Mouse (Mus musculus): Measurements from ENCODE around the gene Trim8. TPM values are rescaled to one million over a fixed set of nuclear protein-coding genes. Genes with fewer than 3 reads are reported as not detected.

Trim8 gene
- total and polyA plus RNA-seq, 2 experiments = 7.3 to 20.0 TPM

DNA sequence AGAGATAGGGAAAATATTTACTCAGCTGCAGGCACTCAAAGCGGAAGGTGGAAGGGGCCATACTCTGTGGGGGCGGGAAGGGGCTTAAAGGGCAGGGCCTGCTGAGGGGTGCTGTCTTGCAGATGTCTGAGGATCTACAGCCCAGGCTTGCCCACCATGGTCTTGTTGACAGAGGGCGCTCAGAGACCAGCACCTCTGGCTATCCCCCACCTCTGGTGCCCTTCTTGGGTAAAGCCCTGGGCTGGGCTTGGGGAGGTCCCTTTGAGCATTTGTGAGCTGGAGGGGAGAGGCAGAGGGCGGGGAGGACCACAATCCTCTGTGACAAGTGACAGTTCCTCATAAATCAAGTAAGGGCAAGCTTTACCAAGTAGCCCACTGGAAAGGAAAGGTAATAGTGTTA lies 31.6 kb downstream of the Trim8 start:
- DNase-seq (ENCODE audit: extremely low read depth, low read depth, low spot score) = no peak
- no peak overlapping the region for H3K9ac ChIP-seq (ENCODE audit: low read depth, low read length)
- H3K36me3 ChIP-seq (ENCODE audit: control insufficient read depth, insufficient read depth, low read length) = no peaks in the 10 kb centered on the region
- H3K79me2 ChIP-seq (ENCODE audit: control insufficient read depth, insufficient read depth, low read length) = no peaks in the 10 kb centered on the region
- no peaks in the 10 kb centered on the region for H3K27me3 ChIP-seq (ENCODE audit: control insufficient read depth, insufficient read depth, low read length)
- peaks cover 6% of the 10 kb centered on the region for H3K4me1 ChIP-seq (ENCODE audit: control insufficient read depth, insufficient read depth, low read length)
- H3K27ac ChIP-seq (replicated peaks; ENCODE audit: insufficient read depth, low read depth, low read length) = no peak overlapping the region
- no peak overlapping the region for H3K4me3 ChIP-seq (ENCODE audit: insufficient read depth, low read depth, low read length)
- TF ChIP-seq POLR2A (IDR thresholded peaks at IDR 0.05; ENCODE audit: extremely low read depth, insufficient read depth, low read length) = no peak
- no peak for TF ChIP-seq CTCF (IDR thresholded peaks at IDR 0.05; ENCODE audit: low read depth, low read length)
- WGBS = 90% methylated on average over 4 of the region's 4 CpGs

GRCm38 (mm10) chr19:46533525-46533924 lies 32.0 kb downstream of the Trim8 start:
- Histone ChIP-seq H3K36me3 (ENCODE audit: control insufficient read depth, insufficient read depth, low read length) (no peaks in the 10 kb centered on the region), H3K79me2 (ENCODE audit: control insufficient read depth, insufficient read depth, low read length) (no peaks in the 10 kb centered on the region), H3K9ac (ENCODE audit: low read depth, low read length) (no peak overlapping the region), H3K27ac (replicated peaks; ENCODE audit: insufficient read depth, low read depth, low read length) (no peak overlapping the region), H3K4me1 (ENCODE audit: control insufficient read depth, insufficient read depth, low read length) (peaks cover 6% of the 10 kb centered on the region), H3K27me3 (ENCODE audit: control insufficient read depth, insufficient read depth, low read length) (no peaks in the 10 kb centered on the region), H3K4me3 (ENCODE audit: insufficient read depth, low read depth, low read length) (no peak overlapping the region)
- DNase-seq (ENCODE audit: extremely low read depth, low read depth, low spot score) = no peak
- TF ChIP-seq CTCF (IDR thresholded peaks at IDR 0.05; ENCODE audit: low read depth, low read length) (no peak), POLR2A (IDR thresholded peaks at IDR 0.05; ENCODE audit: extremely low read depth, insufficient read depth, low read length) (no peak)
- WGBS = 95% methylated on average over 5 of the region's 5 CpGs

DNA sequence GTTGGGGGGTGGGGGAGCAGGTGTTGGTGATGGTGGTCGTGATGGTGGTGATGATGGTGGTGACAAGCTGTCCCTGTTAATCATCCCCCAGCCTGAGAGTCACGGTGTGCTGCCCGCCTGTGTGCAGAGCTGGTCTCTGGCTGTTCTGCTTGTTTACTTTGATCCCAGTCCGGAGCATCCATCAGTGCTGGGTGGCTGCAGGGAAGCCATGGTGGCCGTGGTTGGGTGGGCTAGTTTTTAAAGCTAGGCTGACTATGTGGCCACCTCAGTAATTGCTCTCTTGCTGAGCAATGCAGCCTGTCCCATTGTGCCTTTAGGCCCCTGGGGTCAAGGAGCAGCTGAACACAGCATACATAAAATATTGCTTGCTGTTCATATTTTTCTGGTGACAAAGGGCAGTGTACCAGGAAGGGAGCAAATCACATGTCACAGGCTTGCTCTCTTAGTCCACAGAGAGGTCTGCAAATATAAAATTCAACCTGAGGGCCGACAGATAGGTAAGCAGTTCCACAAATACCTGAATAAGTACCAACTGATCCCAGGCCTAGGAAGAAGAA lies 33.1 kb downstream of the Trim8 start:
- no peak for DNase-seq (ENCODE audit: extremely low read depth, low read depth, low spot score)
- H3K79me2 ChIP-seq (ENCODE audit: control insufficient read depth, insufficient read depth, low read length) = no peaks in the 10 kb centered on the region
- no peaks in the 10 kb centered on the region for H3K27me3 ChIP-seq (ENCODE audit: control insufficient read depth, insufficient read depth, low read length)
- WGBS = 70% methylated on average over 6 of the region's 6 CpGs
- H3K9ac ChIP-seq (ENCODE audit: low read depth, low read length) = no peak overlapping the region
- H3K4me1 ChIP-seq (ENCODE audit: control insufficient read depth, insufficient read depth, low read length) = peaks cover 3% of the 10 kb centered on the region
- TF ChIP-seq POLR2A (IDR thresholded peaks at IDR 0.05; ENCODE audit: extremely low read depth, insufficient read depth, low read length) = no peak
- TF ChIP-seq CTCF (IDR thresholded peaks at IDR 0.05; ENCODE audit: low read depth, low read length) = no peak
- H3K27ac ChIP-seq (replicated peaks; ENCODE audit: insufficient read depth, low read depth, low read length) = no peak overlapping the region
- H3K4me3 ChIP-seq (ENCODE audit: insufficient read depth, low read depth, low read length) = no peak overlapping the region
- no peaks in the 10 kb centered on the region for H3K36me3 ChIP-seq (ENCODE audit: control insufficient read depth, insufficient read depth, low read length)

GRCm38 (mm10) chr19:46537357-46537756 lies 35.9 kb downstream of the Trim8 start:
- no peak overlapping the region for H3K9ac ChIP-seq (ENCODE audit: low read depth, low read length)
- H3K36me3 ChIP-seq (ENCODE audit: control insufficient read depth, insufficient read depth, low read length) = 0 out of 2 replicates have a peak, but pooled peaks cover 2% of the 10 kb centered on the region
- 95% methylated on average over 9 of the region's 9 CpGs for WGBS
- no peak overlapping the region for H3K4me3 ChIP-seq (ENCODE audit: insufficient read depth, low read depth, low read length)
- TF ChIP-seq POLR2A (IDR thresholded peaks at IDR 0.05; ENCODE audit: extremely low read depth, insufficient read depth, low read length) = no peak
- no peaks in the 10 kb centered on the region for H3K27me3 ChIP-seq (ENCODE audit: control insufficient read depth, insufficient read depth, low read length)
- no peak overlapping the region for H3K27ac ChIP-seq (replicated peaks; ENCODE audit: insufficient read depth, low read depth, low read length)
- no peaks in the 10 kb centered on the region for H3K79me2 ChIP-seq (ENCODE audit: control insufficient read depth, insufficient read depth, low read length)
- no peaks in the 10 kb centered on the region for H3K4me1 ChIP-seq (ENCODE audit: control insufficient read depth, insufficient read depth, low read length)
- DNase-seq (ENCODE audit: extremely low read depth, low read depth, low spot score) = no peak

- no peaks in the 10 kb centered on the region for H3K27me3 ChIP-seq (ENCODE audit: control insufficient read depth, insufficient read depth, low read length)
- 81% methylated on average over 6 of the region's 6 CpGs for WGBS
- H3K9ac ChIP-seq (ENCODE audit: low read depth, low read length) = no peak overlapping the region
- peaks cover 4% of the 10 kb centered on the region; the same call in 1 of the 2 replicates for H3K36me3 ChIP-seq (ENCODE audit: control insufficient read depth, insufficient read depth, low read length)
- no peaks in the 10 kb centered on the region for H3K4me1 ChIP-seq (ENCODE audit: control insufficient read depth, insufficient read depth, low read length)
- TF ChIP-seq POLR2A (IDR thresholded peaks at IDR 0.05; ENCODE audit: extremely low read depth, insufficient read depth, low read length) = no peak
- TF ChIP-seq CTCF (IDR thresholded peaks at IDR 0.05; ENCODE audit: low read depth, low read length) = peak; percentile 45; the same call in 1 of the 2 replicates
- no peak for DNase-seq (ENCODE audit: extremely low read depth, low read depth, low spot score)
- H3K79me2 ChIP-seq (ENCODE audit: control insufficient read depth, insufficient read depth, low read length) = no peaks in the 10 kb centered on the region
- H3K27ac ChIP-seq (replicated peaks; ENCODE audit: insufficient read depth, low read depth, low read length) = no peak overlapping the region
- no peak overlapping the region for H3K4me3 ChIP-seq (ENCODE audit: insufficient read depth, low read depth, low read length)
Measured at GRCm38 (mm10) chr19:46538213-46538612, 36.7 kb downstream of the Trim8 start.

DNA sequence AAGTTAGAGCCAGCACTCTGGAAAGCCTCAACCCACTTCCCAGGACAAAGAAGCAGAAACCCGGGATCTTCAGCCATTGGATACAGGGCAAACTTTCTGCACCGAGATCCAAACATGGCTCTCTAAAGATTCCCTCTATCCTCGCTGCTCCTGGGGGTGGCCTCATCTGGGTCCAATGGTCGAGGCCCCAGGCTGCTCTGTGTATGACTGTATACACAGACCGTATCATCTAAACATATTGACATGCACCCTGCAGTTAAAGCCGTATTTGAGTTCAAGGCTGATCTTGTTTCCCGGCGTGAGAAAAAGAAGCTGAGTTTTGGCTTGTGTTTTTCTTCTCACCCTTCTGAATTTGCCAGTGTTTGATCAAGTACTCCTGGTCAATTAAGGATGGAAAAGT lies 41.2 kb downstream of the Trim8 start:
- H3K4me1 ChIP-seq (ENCODE audit: control insufficient read depth, insufficient read depth, low read length) = no peaks in the 10 kb centered on the region
- TF ChIP-seq CTCF (IDR thresholded peaks at IDR 0.05; ENCODE audit: low read depth, low read length) (no peak), POLR2A (IDR thresholded peaks at IDR 0.05; ENCODE audit: extremely low read depth, insufficient read depth, low read length) (no peak)
- H3K79me2 ChIP-seq (ENCODE audit: control insufficient read depth, insufficient read depth, low read length) = no peaks in the 10 kb centered on the region
- H3K27me3 ChIP-seq (ENCODE audit: control insufficient read depth, insufficient read depth, low read length) = no peaks in the 10 kb centered on the region
- H3K4me3 ChIP-seq (ENCODE audit: insufficient read depth, low read depth, low read length) = no peak overlapping the region
- 52% methylated on average over 8 of the region's 8 CpGs for WGBS
- H3K36me3 ChIP-seq (ENCODE audit: control insufficient read depth, insufficient read depth, low read length) = peaks cover 4% of the 10 kb centered on the region; the same call in 1 of the 2 replicates
- H3K27ac ChIP-seq (replicated peaks; ENCODE audit: insufficient read depth, low read depth, low read length) = no peak overlapping the region
- no peak overlapping the region for H3K9ac ChIP-seq (ENCODE audit: low read depth, low read length)
- no peak for DNase-seq (ENCODE audit: extremely low read depth, low read depth, low spot score)
